27 mouse cellular contexts compared by ENCODE assay signal in genomic region chr17:27221562-27221961, GRCm38 (mm10). TPM values are rescaled to one million over a fixed set of nuclear protein-coding genes. Genes with fewer than 3 reads are reported as not detected.
DNase-seq lines count a peak whose midpoint lies in the region; ATAC-seq and TF ChIP-seq lines count a peak whose summit lies in the region.
"Had no signal": no experiment of that assay in that cellular context is flagged by ENCODE, and none has a peak within 500 bp of the region (broad histone marks: within the 10 kb centered on the region; RNA-seq: fewer than 3 reads in every experiment).

No protein-coding gene starts in this region.

- WGBS in midbrain, embryonic 11.5 days, result 90% methylated on average over 16 of the region's 16 CpGs
- 89% methylated on average over 16 of the region's 16 CpGs for WGBS in midbrain, embryonic 13.5 days

- no peak overlapping the region for H3K4me2 ChIP-seq in midbrain, embryonic 11.5 days
- H3K4me2 ChIP-seq in midbrain, embryonic 13.5 days (replicated peaks), result no peak overlapping the region
- H3K4me2 ChIP-seq: embryonic facial prominence, embryonic 12.5 days; embryonic facial prominence, embryonic 15.5 days; heart, embryonic 13.5 days; hindbrain, embryonic 14.5 days had no signal

- no peaks in the 10 kb centered on the region for H3K9me3 ChIP-seq in midbrain, embryonic 11.5 days (ENCODE audit: control insufficient read depth, low read length)
- no peaks in the 10 kb centered on the region for H3K9me3 ChIP-seq in midbrain, embryonic 13.5 days
- H3K9me3 ChIP-seq: embryonic facial prominence, embryonic 12.5 days; embryonic facial prominence, embryonic 15.5 days; heart, embryonic 10.5 days; heart, embryonic 13.5 days had no signal

- no peak for ATAC-seq in midbrain, embryonic 11.5 days (ENCODE audit: low FRiP score)
- no peak for ATAC-seq in midbrain, embryonic 13.5 days
- ATAC-seq: CD4-positive, CD25-positive, alpha-beta regulatory T cell, adult 4 months; forebrain, embryonic 14.5 days had no signal

- H3K4me3 ChIP-seq in layer of hippocampus, adult 2 months, result no peak overlapping the region
- H3K4me3 ChIP-seq in midbrain, embryonic 11.5 days (ENCODE audit: low read depth, low read length), result no peak overlapping the region
- H3K4me3 ChIP-seq in midbrain, embryonic 13.5 days (replicated peaks), result no peak overlapping the region
- H3K4me3 ChIP-seq: embryonic facial prominence, embryonic 12.5 days; embryonic facial prominence, embryonic 15.5 days; heart, adult 2 months; heart, embryonic 10.5 days; heart, embryonic 13.5 days had no signal

- no peak overlapping the region for H3K27ac ChIP-seq in layer of hippocampus, adult 2 months
- no peak overlapping the region for H3K27ac ChIP-seq in midbrain, embryonic 11.5 days (ENCODE audit: low read depth, low read length)
- H3K27ac ChIP-seq in midbrain, embryonic 13.5 days, result no peak overlapping the region
- H3K27ac ChIP-seq: embryonic facial prominence, embryonic 12.5 days; embryonic facial prominence, embryonic 15.5 days; heart, adult 2 months; heart, embryonic 10.5 days; heart, embryonic 13.5 days; hindbrain, embryonic 14.5 days had no signal

- H3K9ac ChIP-seq in midbrain, embryonic 11.5 days (ENCODE audit: low read length), result no peak overlapping the region
- H3K9ac ChIP-seq in midbrain, embryonic 13.5 days (replicated peaks), result no peak overlapping the region
- H3K9ac ChIP-seq: embryonic facial prominence, embryonic 12.5 days; embryonic facial prominence, embryonic 15.5 days; heart, embryonic 13.5 days; hindbrain, embryonic 14.5 days had no signal

- TF ChIP-seq CTCF in layer of hippocampus, adult 2 months (conservative IDR thresholded peaks at IDR 0.05), result peak; percentile 31

- no peaks in the 10 kb centered on the region for H3K36me3 ChIP-seq in midbrain, embryonic 11.5 days (ENCODE audit: control insufficient read depth, insufficient read depth, low read length)
- no peaks in the 10 kb centered on the region for H3K36me3 ChIP-seq in midbrain, embryonic 13.5 days
- H3K36me3 ChIP-seq: embryonic facial prominence, embryonic 12.5 days; embryonic facial prominence, embryonic 15.5 days; heart, embryonic 10.5 days; heart, embryonic 13.5 days had no signal

- no peaks in the 10 kb centered on the region; the same call in 1 of the 2 replicates for H3K4me1 ChIP-seq in midbrain, embryonic 11.5 days (ENCODE audit: control insufficient read depth, insufficient read depth, low read length)
- peaks cover 39% of the 10 kb centered on the region for H3K4me1 ChIP-seq in midbrain, embryonic 13.5 days (replicated peaks)
- H3K4me1 ChIP-seq: embryonic facial prominence, embryonic 12.5 days; heart, embryonic 13.5 days had no signal

- no peaks in the 10 kb centered on the region for H3K27me3 ChIP-seq in midbrain, embryonic 11.5 days (ENCODE audit: control insufficient read depth, insufficient read depth, low read length)
- H3K27me3 ChIP-seq in midbrain, embryonic 13.5 days, result no peaks in the 10 kb centered on the region; the same call in 1 of the 2 replicates

- peak; percentile 62 to 74 for DNase-seq in layer of hippocampus, adult 2 months (ENCODE audit: low spot score in 2 of 2)
- DNase-seq in layer of hippocampus, postnatal 25 days (ENCODE audit: extremely low spot score in 1 of 2, low spot score in 1 of 2), result no peak
- peak; percentile 54 for DNase-seq in midbrain, embryonic 11.5 days (ENCODE audit: low spot score, missing footprints)
- peak; percentile 62 for DNase-seq in right cerebral cortex, postnatal 4 days
- DNase-seq in right cerebral cortex, postnatal 36 days (ENCODE audit: low spot score in 2 of 2), result no peak
- DNase-seq: adrenal gland, adult 2 months; adrenal gland, postnatal 14 days; cerebellum, adult 11 months; cerebellum, adult 2 months; cerebellum, adult 9-11 months; cerebellum, postnatal 25 days; gastrocnemius, postnatal 10 days; gastrocnemius, postnatal 36 days; heart, adult 2 months; heart, postnatal 14 days; heart, postnatal 4 days had no signal

RNA-seq across cellular contexts. Expression of gene Lemd2, which starts 17.3 kb away (rescaled TPM):
- 10 to 100 TPM; 44.6 to 44.7 TPM for total RNA-seq in layer of hippocampus, adult 2 months (2021)
- 10 to 100 TPM; 39.7 to 46.2 TPM for total RNA-seq in layer of hippocampus, postnatal 25 days (2021)
- 13.2 and 16.3 TPM in 2 replicates for polyA plus RNA-seq in midbrain, embryonic 11.5 days (2014; fragmentation: Nextera tagmentation; extraction: Ambion mirVana)
- polyA plus RNA-seq in midbrain, embryonic 13.5 days (2015; fragmentation: Nextera tagmentation; extraction: Ambion mirVana), result 16.5 and 24.0 TPM in 2 replicates

RNA-seq across cellular contexts. Expression of gene Ip6k3, which starts 54.0 kb away (rescaled TPM):
- under 1 TPM; 0.15 to 0.20 TPM for total RNA-seq in layer of hippocampus, adult 2 months (2021)
- under 1 TPM; 0.21 to 0.30 TPM for total RNA-seq in layer of hippocampus, postnatal 25 days (2021)
- polyA plus RNA-seq in midbrain, embryonic 11.5 days (2014; fragmentation: Nextera tagmentation; extraction: Ambion mirVana), result 0.07 and 0.48 TPM in 2 replicates
- polyA plus RNA-seq in midbrain, embryonic 13.5 days (2015; fragmentation: Nextera tagmentation; extraction: Ambion mirVana), result 0.22 and 0.46 TPM in 2 replicates
- total RNA-seq: common myeloid progenitor, adult 5-6 weeks; granulocyte monocyte progenitor cell, adult 5-6 weeks; MEL had no signal
- polyA plus RNA-seq: CD4-positive, CD25-positive, alpha-beta regulatory T cell, adult 4 months had no signal

Comparison
In these comparisons a context has a peak if more than half of its experiments do, and no peak if none do; other contexts are left out.
1. DNase-seq: peak in layer of hippocampus, adult 2 months (2 of 2), midbrain, embryonic 11.5 days (single experiment) and right cerebral cortex, postnatal 4 days (single experiment); none in layer of hippocampus, postnatal 25 days (0 of 2) and right cerebral cortex, postnatal 36 days (0 of 2).